Mouse (Mus musculus): ENCODE results near the gene Tbcd. TPM values are rescaled to one million over a fixed set of nuclear protein-coding genes. Genes with fewer than 3 reads are reported as not detected.
"Not testable (repeated sequence)": the region's sequence is repeated elsewhere in the genome, so short reads cannot be mapped to it uniquely, and the experiment has no call there.

Tbcd gene
- total and polyA plus RNA-seq, 2 experiments: 23.5 to 31.8 TPM

DNA sequence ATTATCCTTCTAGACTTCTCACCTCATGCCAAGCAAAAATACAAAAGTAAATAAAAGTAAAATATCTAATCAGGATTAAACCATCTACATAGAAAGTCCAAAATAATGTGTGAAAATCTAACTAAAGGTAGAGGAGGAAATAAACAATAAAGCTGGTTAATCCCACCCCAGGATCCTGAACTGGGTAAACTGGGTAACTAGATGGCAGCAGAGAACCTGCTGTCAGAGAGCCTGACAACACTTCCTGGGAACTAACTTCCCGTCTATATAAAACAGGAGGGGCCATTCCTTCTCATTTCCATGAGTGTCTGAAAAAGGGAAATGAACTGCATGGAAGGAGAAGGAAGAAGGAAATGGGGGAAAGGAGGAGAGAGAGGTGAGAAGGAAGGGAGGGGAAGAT lies 206.4 kb downstream of the Tbcd start:
- no peaks in the 10 kb centered on the region for H3K27me3 ChIP-seq (ENCODE audit: control insufficient read depth, insufficient read depth, low read length)
- H3K27ac ChIP-seq (replicated peaks; ENCODE audit: insufficient read depth, low read depth, low read length): no peak overlapping the region
- DNase-seq (ENCODE audit: extremely low read depth, low read depth, low spot score): no peak
- no peaks in the 10 kb centered on the region; the same call in 1 of the 2 replicates for H3K79me2 ChIP-seq (ENCODE audit: control insufficient read depth, insufficient read depth, low read length)
- 34% methylated on average over 1 of the region's 1 CpGs for WGBS
- no peak for TF ChIP-seq CTCF (IDR thresholded peaks at IDR 0.05; ENCODE audit: low read depth, low read length)
- no peak for TF ChIP-seq POLR2A (IDR thresholded peaks at IDR 0.05; ENCODE audit: extremely low read depth, insufficient read depth, low read length)
- no peaks in the 10 kb centered on the region for H3K4me1 ChIP-seq (ENCODE audit: control insufficient read depth, insufficient read depth, low read length)
- no peak overlapping the region for H3K9ac ChIP-seq (ENCODE audit: low read depth, low read length)
- H3K36me3 ChIP-seq (ENCODE audit: control insufficient read depth, insufficient read depth, low read length): no peaks in the 10 kb centered on the region; the same call in 1 of the 2 replicates
- no peak overlapping the region for H3K4me3 ChIP-seq (ENCODE audit: insufficient read depth, low read depth, low read length)

DNA sequence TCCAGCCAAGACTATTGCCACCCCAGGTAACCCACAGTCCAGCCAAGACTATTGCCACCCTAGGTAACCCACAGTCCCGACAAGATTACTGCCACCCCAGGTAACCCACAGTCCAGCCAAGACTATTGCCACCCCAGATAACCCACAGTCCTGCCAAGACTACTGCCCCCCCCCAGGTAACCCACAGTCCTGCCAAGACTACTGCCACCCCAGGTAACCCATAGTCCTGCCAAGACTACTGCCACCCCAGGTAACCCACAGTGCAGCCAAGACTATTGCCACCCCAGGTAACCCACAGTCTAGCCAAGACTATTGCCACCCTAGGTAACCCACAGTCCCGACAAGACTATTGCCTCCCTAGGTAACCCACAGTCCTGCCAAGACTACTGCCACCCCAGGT lies 208.9 kb downstream of the Tbcd start:
- H3K27ac ChIP-seq (replicated peaks; ENCODE audit: insufficient read depth, low read depth, low read length); DNase-seq (ENCODE audit: extremely low read depth, low read depth, low spot score); H3K79me2 ChIP-seq (ENCODE audit: control insufficient read depth, insufficient read depth, low read length); H3K27me3 ChIP-seq (ENCODE audit: control insufficient read depth, insufficient read depth, low read length); H3K4me3 ChIP-seq (ENCODE audit: insufficient read depth, low read depth, low read length); H3K4me1 ChIP-seq (ENCODE audit: control insufficient read depth, insufficient read depth, low read length); H3K36me3 ChIP-seq (ENCODE audit: control insufficient read depth, insufficient read depth, low read length); H3K9ac ChIP-seq (ENCODE audit: low read depth, low read length): not testable (repeated sequence)
- WGBS: 80% methylated on average over 2 of the region's 2 CpGs

DNA sequence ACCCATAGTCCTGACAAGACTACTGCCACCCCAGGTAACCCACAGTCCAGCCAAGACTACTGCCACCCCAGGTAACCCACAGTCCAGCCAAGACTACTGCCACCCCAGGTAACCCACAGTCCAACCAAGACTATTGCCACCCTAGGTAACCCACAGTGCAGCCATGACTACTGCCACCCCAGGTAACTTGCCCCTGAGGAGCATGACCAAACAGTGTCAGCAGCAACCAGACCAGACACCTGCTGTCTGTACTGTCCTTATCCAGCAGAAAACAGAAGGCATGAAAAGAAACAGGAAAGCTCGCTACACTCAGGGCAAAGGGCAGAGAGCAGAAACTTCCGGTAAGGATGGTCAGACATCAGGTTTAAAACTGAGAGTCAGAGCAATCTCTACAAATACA lies 209.4 kb downstream of the Tbcd start:
- 73% methylated on average over 2 of the region's 2 CpGs for WGBS
- no peaks in the 10 kb centered on the region for H3K4me1 ChIP-seq (ENCODE audit: control insufficient read depth, insufficient read depth, low read length)
- no peak for TF ChIP-seq CTCF (IDR thresholded peaks at IDR 0.05; ENCODE audit: low read depth, low read length)
- TF ChIP-seq POLR2A (IDR thresholded peaks at IDR 0.05; ENCODE audit: extremely low read depth, insufficient read depth, low read length): no peak
- no peak overlapping the region for H3K9ac ChIP-seq (ENCODE audit: low read depth, low read length)
- no peak overlapping the region for H3K27ac ChIP-seq (replicated peaks; ENCODE audit: insufficient read depth, low read depth, low read length)
- peaks cover 4% of the 10 kb centered on the region for H3K36me3 ChIP-seq (ENCODE audit: control insufficient read depth, insufficient read depth, low read length)
- no peak for DNase-seq (ENCODE audit: extremely low read depth, low read depth, low spot score)
- H3K27me3 ChIP-seq (ENCODE audit: control insufficient read depth, insufficient read depth, low read length): no peaks in the 10 kb centered on the region
- H3K4me3 ChIP-seq (ENCODE audit: insufficient read depth, low read depth, low read length): no peak overlapping the region
- no peaks in the 10 kb centered on the region; the same call in 1 of the 2 replicates for H3K79me2 ChIP-seq (ENCODE audit: control insufficient read depth, insufficient read depth, low read length)

Other genes starting within 250 kb of the Tbcd start
- 6.1 and 7.5 TPM in 2 replicates for gene Hexdc, start 247.5 kb upstream of the Tbcd start, total RNA-seq (2014; rRNA removed)
- 7.4 and 11.6 TPM in 2 replicates for gene Hexdc, start 247.5 kb upstream of the Tbcd start, polyA plus RNA-seq (2012; rRNA removed)
- 5.4 and 7.9 TPM in 2 replicates for gene Ogfod3, start 247.2 kb upstream of the Tbcd start, total RNA-seq (2014; rRNA removed)
- 8.2 and 8.6 TPM in 2 replicates for gene Ogfod3, start 247.2 kb upstream of the Tbcd start, polyA plus RNA-seq (2012; rRNA removed)
- 8.0 TPM in 2 replicates for gene Cybc1, start 222.6 kb upstream of the Tbcd start, total RNA-seq (2014; rRNA removed)
- gene Cybc1, start 222.6 kb upstream of the Tbcd start, polyA plus RNA-seq (2012; rRNA removed): 8.2 and 10.9 TPM in 2 replicates
- 39.8 and 44.3 TPM in 2 replicates for gene Narf, start 214.7 kb upstream of the Tbcd start, total RNA-seq (2014; rRNA removed)
- gene Narf, start 214.7 kb upstream of the Tbcd start, polyA plus RNA-seq (2012; rRNA removed): 39.5 and 45.3 TPM in 2 replicates
- 4.3 and 6.4 TPM in 2 replicates for gene Foxk2, start 192.0 kb upstream of the Tbcd start, total RNA-seq (2014; rRNA removed)
- 12.2 and 17.5 TPM in 2 replicates for gene Foxk2, start 192.0 kb upstream of the Tbcd start, polyA plus RNA-seq (2012; rRNA removed)
- gene Wdr45b, start 97.5 kb upstream of the Tbcd start, total RNA-seq (2014; rRNA removed): 27.6 and 30.0 TPM in 2 replicates
- 34.8 and 45.1 TPM in 2 replicates for gene Wdr45b, start 97.5 kb upstream of the Tbcd start, polyA plus RNA-seq (2012; rRNA removed)
- 0.67 and 0.74 TPM in 2 replicates for gene Rab40b, start 63.7 kb upstream of the Tbcd start, total RNA-seq (2014; rRNA removed)
- gene Rab40b, start 63.7 kb upstream of the Tbcd start, polyA plus RNA-seq (2012; rRNA removed): 0.57 and 0.87 TPM in 2 replicates
- gene Fn3krp, start 30.5 kb upstream of the Tbcd start, total RNA-seq (2014; rRNA removed): 10.4 and 12.7 TPM in 2 replicates
- 5.5 and 7.6 TPM in 2 replicates for gene Fn3krp, start 30.5 kb upstream of the Tbcd start, polyA plus RNA-seq (2012; rRNA removed)
- 12.0 and 13.4 TPM in 2 replicates for gene Fn3k, start 17.0 kb upstream of the Tbcd start, total RNA-seq (2014; rRNA removed)
- 17.1 and 18.5 TPM in 2 replicates for gene Fn3k, start 17.0 kb upstream of the Tbcd start, polyA plus RNA-seq (2012; rRNA removed)
- 1.0 and 2.8 TPM in 2 replicates for gene Zfp750, start 67.4 kb downstream of the Tbcd start, total RNA-seq (2014; rRNA removed)
- 2.7 and 3.5 TPM in 2 replicates for gene Zfp750, start 67.4 kb downstream of the Tbcd start, polyA plus RNA-seq (2012; rRNA removed)
- gene B3gntl1, start 221.2 kb downstream of the Tbcd start, total RNA-seq (2014; rRNA removed): 2.2 and 2.7 TPM in 2 replicates
- gene B3gntl1, start 221.2 kb downstream of the Tbcd start, polyA plus RNA-seq (2012; rRNA removed): 1.9 and 2.4 TPM in 2 replicates
- 4.3 and 5.3 TPM in 2 replicates for gene Metrnl, start 249.6 kb downstream of the Tbcd start, total RNA-seq (2014; rRNA removed)
- gene Metrnl, start 249.6 kb downstream of the Tbcd start, polyA plus RNA-seq (2012; rRNA removed): 4.8 and 5.5 TPM in 2 replicates